Mouse (Mus musculus): Measurements from ENCODE around the gene Ubr3.

- TF ChIP-seq POLR2A (IDR thresholded peaks at IDR 0.05; ENCODE audit: borderline replicate concordance, insufficient read depth, low read length) (no peak), CTCF (IDR thresholded peaks at IDR 0.05; ENCODE audit: borderline replicate concordance, insufficient read depth, low read depth, low read length) (no peak)
These were observed 115.9 kb downstream of the Ubr3 start for GRCm38 (mm10) chr2:70012941-70013340.

All from cerebellum, adult 2 months (tissue).